Mouse (Mus musculus): Measurements from ENCODE around the gene Hsf4. TPM values are rescaled to one million over a fixed set of nuclear protein-coding genes. Genes with fewer than 3 reads are reported as not detected.

Gene Hsf4
- polyA plus RNA-seq, 1 experiment from 2014 or later: not detected

MicroRNAs within 50 kb of the gene (microRNA counts, 519-probe panel; counts per million panel counts)
- microRNA mmu-miR-328: 3,480 counts per million, percentile 70 among the panel's probes with 10 or more counts

Small RNA genes within 50 kb of the gene (microRNA-seq; reads per million reads assigned to microRNA genes)
- gene Gm27320: not detected
- gene Mir328: 295 reads per million, percentile 68 among the genes with 10 or more reads in this experiment

Other genes starting within 250 kb of the Hsf4 start
- gene Ces3a, start 221.2 kb upstream of the Hsf4 start, polyA plus RNA-seq (2015; fragmentation: Nextera tagmentation; extraction: Ambion mirVana): not detected in 2 replicates
- gene Ces3b, start 186.0 kb upstream of the Hsf4 start, polyA plus RNA-seq (2015; fragmentation: Nextera tagmentation; extraction: Ambion mirVana): not detected in 2 replicates
- not detected in 2 replicates for gene Ces4a, start 138.0 kb upstream of the Hsf4 start, polyA plus RNA-seq (2015; fragmentation: Nextera tagmentation; extraction: Ambion mirVana)
- gene Cbfb, start 99.1 kb upstream of the Hsf4 start, polyA plus RNA-seq (2015; fragmentation: Nextera tagmentation; extraction: Ambion mirVana): 39.4 and 43.0 TPM in 2 replicates
- gene D230025D16Rik, start 44.7 kb upstream of the Hsf4 start, polyA plus RNA-seq (2015; fragmentation: Nextera tagmentation; extraction: Ambion mirVana): 17.3 and 18.2 TPM in 2 replicates
- 11.8 and 14.5 TPM in 2 replicates for gene B3gnt9, start 14.6 kb upstream of the Hsf4 start, polyA plus RNA-seq (2015; fragmentation: Nextera tagmentation; extraction: Ambion mirVana)
- 18.3 and 18.8 TPM in 2 replicates for gene Tradd, start 5.2 kb upstream of the Hsf4 start, polyA plus RNA-seq (2015; fragmentation: Nextera tagmentation; extraction: Ambion mirVana)
- 3.2 and 3.3 TPM in 2 replicates for gene Fbxl8, start 5.2 kb upstream of the Hsf4 start, polyA plus RNA-seq (2015; fragmentation: Nextera tagmentation; extraction: Ambion mirVana)
- gene Nol3, start 6.3 kb downstream of the Hsf4 start, polyA plus RNA-seq (2015; fragmentation: Nextera tagmentation; extraction: Ambion mirVana): 2.5 and 2.7 TPM in 2 replicates
- gene 4931428F04Rik, start 20.1 kb downstream of the Hsf4 start, polyA plus RNA-seq (2015; fragmentation: Nextera tagmentation; extraction: Ambion mirVana): 6.0 and 6.5 TPM in 2 replicates
- gene Exoc3l, start 26.3 kb downstream of the Hsf4 start, polyA plus RNA-seq (2015; fragmentation: Nextera tagmentation; extraction: Ambion mirVana): 15.5 and 15.9 TPM in 2 replicates
- 58.7 and 59.3 TPM in 2 replicates for gene E2f4, start 27.9 kb downstream of the Hsf4 start, polyA plus RNA-seq (2015; fragmentation: Nextera tagmentation; extraction: Ambion mirVana)
- 2.3 and 2.6 TPM in 2 replicates for gene Elmo3, start 35.8 kb downstream of the Hsf4 start, polyA plus RNA-seq (2015; fragmentation: Nextera tagmentation; extraction: Ambion mirVana)
- gene Lrrc29, start 56.5 kb downstream of the Hsf4 start, polyA plus RNA-seq (2015; fragmentation: Nextera tagmentation; extraction: Ambion mirVana): 0.96 and 1.2 TPM in 2 replicates
- gene Tmem208, start 56.6 kb downstream of the Hsf4 start, polyA plus RNA-seq (2015; fragmentation: Nextera tagmentation; extraction: Ambion mirVana): 75.9 and 92.9 TPM in 2 replicates
- gene Fhod1, start 78.2 kb downstream of the Hsf4 start, polyA plus RNA-seq (2015; fragmentation: Nextera tagmentation; extraction: Ambion mirVana): 1.9 and 2.0 TPM in 2 replicates
- 1.3 and 1.4 TPM in 2 replicates for gene Slc9a5, start 79.0 kb downstream of the Hsf4 start, polyA plus RNA-seq (2015; fragmentation: Nextera tagmentation; extraction: Ambion mirVana)
- gene Plekhg4, start 103.5 kb downstream of the Hsf4 start, polyA plus RNA-seq (2015; fragmentation: Nextera tagmentation; extraction: Ambion mirVana): 0.23 and 0.42 TPM in 2 replicates
- gene Kctd19, start 143.7 kb downstream of the Hsf4 start, polyA plus RNA-seq (2015; fragmentation: Nextera tagmentation; extraction: Ambion mirVana): not detected in 2 replicates
- 0.08 and 0.28 TPM in 2 replicates for gene Lrrc36, start 143.8 kb downstream of the Hsf4 start, polyA plus RNA-seq (2015; fragmentation: Nextera tagmentation; extraction: Ambion mirVana)
- gene Tppp3, start 201.7 kb downstream of the Hsf4 start, polyA plus RNA-seq (2015; fragmentation: Nextera tagmentation; extraction: Ambion mirVana): 12.3 TPM in 2 replicates
- gene Zdhhc1, start 227.1 kb downstream of the Hsf4 start, polyA plus RNA-seq (2015; fragmentation: Nextera tagmentation; extraction: Ambion mirVana): 21.8 and 22.3 TPM in 2 replicates
- gene Hsd11b2, start 249.0 kb downstream of the Hsf4 start, polyA plus RNA-seq (2015; fragmentation: Nextera tagmentation; extraction: Ambion mirVana): 1.2 and 1.5 TPM in 2 replicates

All from heart, embryonic 13.5 days (tissue).